Mouse (Mus musculus): Measurements from ENCODE around the gene Srarp. TPM values are rescaled to one million over a fixed set of nuclear protein-coding genes. Genes with fewer than 3 reads are reported as not detected.

Gene Srarp
- polyA plus RNA-seq, 1 experiment from 2014 or later: not detected

DNA sequence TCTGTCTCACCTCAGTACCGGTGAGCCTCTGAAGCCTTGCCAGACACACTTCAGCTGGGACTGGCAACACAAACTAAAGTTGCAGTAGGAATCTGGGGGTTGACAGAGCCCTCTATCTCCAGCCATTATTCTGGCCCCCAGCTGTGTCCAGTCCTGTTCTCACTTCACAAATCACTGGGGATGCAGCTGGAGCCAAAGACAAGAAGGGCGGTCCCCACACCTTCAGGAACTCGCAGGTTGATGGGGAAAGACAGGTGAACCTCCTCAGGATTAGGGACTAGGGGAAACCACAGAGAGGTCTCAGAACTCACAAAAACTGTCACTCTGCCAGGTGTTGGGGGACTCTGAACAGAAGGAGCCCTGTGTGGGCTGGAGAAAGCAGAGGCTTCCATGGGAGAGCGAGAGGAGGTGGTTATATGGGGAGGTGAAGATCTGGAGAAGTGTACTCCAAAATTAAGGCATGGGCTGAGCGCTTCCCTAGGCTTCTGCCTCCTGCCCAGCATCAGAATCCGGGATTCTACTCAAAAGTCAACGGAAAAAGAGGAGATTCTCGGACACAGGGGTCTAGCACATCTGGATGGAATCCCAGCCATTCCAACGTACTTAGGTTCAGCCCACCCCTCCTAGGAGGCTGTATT, 15.6 kb downstream of the Srarp start, which contains the start of gene Hspb7:
TSS of gene Hspb7 (plus strand) at position 588 of the 638 bp plus-strand sequence.
- H3K4me3 ChIP-seq (replicated peaks): no peak within 1 kb of the TSS
- no peak within 1 kb of the TSS for H3K4me2 ChIP-seq
- 69% methylated on average over 9 of the region's 9 CpGs for WGBS
- ATAC-seq (ENCODE audit: low FRiP score): no peak
- no peaks in the 10 kb centered on the region for H3K9me3 ChIP-seq
- no peak within 1 kb of the TSS for H3K27ac ChIP-seq
- H3K4me1 ChIP-seq: 0 out of 2 replicates have a peak, but pooled peaks cover 3% of the 10 kb centered on the region
- H3K9ac ChIP-seq: no peak within 1 kb of the TSS
- H3K27me3 ChIP-seq: peaks cover 30% of the 10 kb centered on the region
- no peaks in the 10 kb centered on the region for H3K36me3 ChIP-seq (replicated peaks)

DNA sequence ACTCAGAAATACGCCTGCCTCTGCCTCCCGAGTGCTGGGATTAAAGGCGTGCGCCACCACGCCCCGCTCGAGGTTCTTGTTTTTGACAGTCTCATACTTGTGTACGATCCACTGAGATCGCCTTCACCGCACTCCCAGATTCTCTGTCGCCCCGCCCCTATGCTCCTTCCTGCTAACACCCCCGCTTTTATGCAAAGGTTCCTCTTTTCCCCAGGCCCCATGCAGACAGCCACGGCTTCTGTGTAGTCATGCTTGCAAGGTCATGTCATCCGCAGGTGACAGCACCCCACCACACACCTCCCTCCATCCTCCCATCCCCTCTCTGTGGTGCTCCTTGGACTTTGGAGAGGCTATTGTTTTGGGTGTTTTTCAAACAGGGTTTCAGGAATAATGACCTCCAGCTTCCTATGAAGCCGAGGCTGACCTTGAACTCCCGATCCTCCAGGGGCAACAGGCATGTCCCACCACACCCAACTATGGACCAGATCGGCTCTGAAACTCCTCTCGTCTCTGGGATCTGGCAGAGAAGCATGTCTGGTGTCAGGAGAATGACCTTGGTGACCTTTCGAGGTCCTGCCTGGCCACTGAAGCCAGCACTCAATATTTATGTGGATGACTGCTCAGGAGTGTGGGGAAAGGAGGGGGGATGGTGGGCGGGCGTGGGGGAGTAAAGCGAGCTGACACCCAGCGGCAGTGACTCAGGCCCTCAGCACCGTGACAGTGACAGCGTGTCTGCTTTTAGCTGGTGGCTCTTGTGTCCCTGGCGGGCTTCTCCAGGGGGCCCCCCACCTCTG, 16.3 kb downstream of the Srarp start:
- 74% methylated on average over 27 of the region's 27 CpGs for WGBS
- no peak overlapping the region for H3K4me3 ChIP-seq (replicated peaks)
- no peak overlapping the region for H3K27ac ChIP-seq
- H3K9me3 ChIP-seq: no peaks in the 10 kb centered on the region
- no peaks in the 10 kb centered on the region for H3K36me3 ChIP-seq (replicated peaks)
- no peak overlapping the region for H3K9ac ChIP-seq
- H3K27me3 ChIP-seq: peaks cover 28% of the 10 kb centered on the region
- no peaks in the 10 kb centered on the region for H3K4me1 ChIP-seq
- ATAC-seq (ENCODE audit: low FRiP score): no peak
- H3K4me2 ChIP-seq: no peak overlapping the region

DNA sequence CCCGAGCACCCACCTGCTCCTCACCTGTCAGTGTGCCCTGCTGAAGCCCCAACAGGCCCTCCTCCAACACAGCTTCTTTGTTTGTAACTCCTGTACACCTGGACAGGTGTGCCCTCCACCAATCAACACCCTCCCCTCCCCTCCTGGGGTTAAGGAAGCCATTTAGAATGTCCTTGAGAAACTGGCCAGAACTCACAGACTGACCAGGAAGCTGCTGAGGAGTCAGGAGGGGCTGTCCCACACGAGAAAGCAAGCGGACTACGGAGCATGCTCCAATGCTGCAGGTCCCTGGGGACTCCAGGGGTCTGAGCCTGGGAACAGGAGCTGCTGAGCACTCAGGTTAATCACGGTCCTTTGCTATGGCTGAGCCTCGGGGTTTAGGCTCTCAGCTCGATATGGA, 20.0 kb downstream of the Srarp start, which contains the start of gene Clcnkb:
TSS of gene Clcnkb (minus strand) at position 91 of the 400 bp plus-strand sequence.
- 69% methylated on average over 7 of the region's 7 CpGs for WGBS
- H3K4me1 ChIP-seq: no peaks in the 10 kb centered on the region
- no peak within 1 kb of the TSS for H3K4me2 ChIP-seq
- H3K27me3 ChIP-seq: peaks cover 22% of the 10 kb centered on the region
- no peak within 1 kb of the TSS for H3K9ac ChIP-seq
- no peak within 1 kb of the TSS for H3K4me3 ChIP-seq (replicated peaks)
- no peak for ATAC-seq (ENCODE audit: low FRiP score)
- no peaks in the 10 kb centered on the region for H3K36me3 ChIP-seq (replicated peaks)
- no peak within 1 kb of the TSS for H3K27ac ChIP-seq
- no peaks in the 10 kb centered on the region for H3K9me3 ChIP-seq

DNA sequence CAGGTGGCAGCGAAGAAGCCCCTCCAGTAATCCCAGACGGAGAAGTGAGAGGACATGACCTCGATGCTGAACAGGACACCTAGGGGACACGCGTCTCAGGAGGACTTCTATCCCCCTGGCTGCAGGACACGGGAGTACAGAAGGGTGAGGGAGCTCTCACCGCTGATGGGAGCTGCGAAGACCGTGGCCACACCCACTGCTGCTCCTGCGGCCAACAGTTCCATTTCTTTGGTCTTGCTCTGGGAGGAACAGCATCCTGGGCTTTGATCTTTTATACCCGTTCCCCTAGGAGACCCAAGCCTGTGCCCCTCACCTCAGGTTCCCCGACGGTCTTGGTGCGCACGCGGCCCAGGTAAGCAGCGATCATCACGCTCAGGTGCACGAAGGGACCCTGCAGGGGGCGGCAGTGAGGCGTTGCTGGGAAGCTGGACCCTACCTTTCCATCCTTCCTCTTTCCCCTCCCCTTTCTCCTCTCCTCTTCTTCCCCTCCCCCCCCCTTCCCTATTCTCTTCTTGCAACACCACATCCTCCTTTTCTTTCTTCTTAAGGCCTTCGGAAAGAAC, 24.4 kb downstream of the Srarp start:
- no peak overlapping the region for H3K27ac ChIP-seq
- 21% methylated on average over 22 of the region's 22 CpGs for WGBS
- peaks cover 34% of the 10 kb centered on the region for H3K27me3 ChIP-seq
- no peak overlapping the region for H3K4me2 ChIP-seq
- H3K9ac ChIP-seq: no peak overlapping the region
- H3K36me3 ChIP-seq (replicated peaks): no peaks in the 10 kb centered on the region
- H3K4me1 ChIP-seq: no peaks in the 10 kb centered on the region
- ATAC-seq (ENCODE audit: low FRiP score): no peak
- H3K9me3 ChIP-seq: no peaks in the 10 kb centered on the region
- H3K4me3 ChIP-seq (replicated peaks): no peak overlapping the region

DNA sequence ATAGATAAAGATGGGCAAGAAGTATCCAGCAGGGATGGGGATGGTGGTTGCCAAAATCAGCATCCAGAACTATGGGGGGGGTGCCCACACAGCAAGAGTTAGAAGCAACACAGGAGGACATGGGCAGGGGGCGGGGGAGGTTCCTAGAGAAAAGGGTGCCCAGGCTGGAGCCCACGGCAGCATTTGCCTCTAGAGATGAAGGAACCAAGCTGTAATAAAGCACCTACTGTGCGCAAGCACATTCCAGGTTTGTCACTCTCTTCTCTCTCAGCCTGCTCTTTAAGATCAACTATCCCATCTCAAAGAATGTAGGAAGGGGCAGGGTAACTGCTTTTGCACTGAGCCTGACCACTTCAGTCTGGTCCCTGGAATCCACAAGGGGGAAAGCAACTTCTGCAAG, 27.3 kb downstream of the Srarp start:
- Histone ChIP-seq H3K27ac (no peak overlapping the region), H3K27me3 (peaks cover 40% of the 10 kb centered on the region), H3K9me3 (no peaks in the 10 kb centered on the region), H3K4me3 (replicated peaks) (no peak overlapping the region), H3K4me2 (no peak overlapping the region), H3K36me3 (replicated peaks) (no peaks in the 10 kb centered on the region), H3K9ac (no peak overlapping the region), H3K4me1 (peaks cover 6% of the 10 kb centered on the region)
- ATAC-seq (ENCODE audit: low FRiP score): no peak
- WGBS: 89% methylated on average over 3 of the region's 3 CpGs

DNA sequence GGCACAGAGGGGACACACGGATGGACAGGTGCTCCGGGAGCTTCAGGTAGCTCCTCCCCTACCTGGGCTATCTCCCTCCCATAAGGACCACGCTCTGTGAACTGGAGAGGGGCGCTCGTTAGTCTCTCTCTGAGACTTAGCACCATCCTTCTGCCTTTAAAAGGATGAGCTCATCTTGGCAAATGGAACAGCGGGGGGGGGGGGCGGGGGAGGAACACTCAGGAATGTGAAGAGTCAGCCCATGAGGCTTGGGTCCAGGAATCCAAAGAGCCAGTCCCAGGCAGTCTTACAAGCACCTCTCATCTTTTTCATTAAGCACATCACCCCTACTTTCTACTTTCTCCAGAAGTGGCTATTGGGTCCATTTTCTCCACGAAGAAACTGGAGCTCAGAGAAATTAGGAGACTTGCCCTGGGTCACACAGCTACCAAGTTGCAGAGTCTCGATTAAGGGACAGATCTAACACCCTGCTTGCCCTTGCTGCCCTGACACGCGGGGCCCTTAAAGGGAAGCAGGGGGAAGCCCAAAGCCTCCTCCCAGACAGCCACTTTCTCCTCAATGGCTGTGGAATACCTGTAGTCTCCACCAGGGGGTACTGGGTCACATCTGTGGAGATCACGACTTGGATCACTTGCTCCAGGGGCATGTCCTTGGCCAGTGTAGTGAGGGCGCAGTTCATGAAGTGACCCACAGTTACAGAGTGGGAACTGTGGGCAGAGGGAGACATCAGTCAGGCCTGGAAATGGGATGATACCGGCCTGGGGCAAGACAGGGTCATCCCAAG, 29.2 kb downstream of the Srarp start:
- 54% methylated on average over 14 of the region's 14 CpGs for WGBS
- Histone ChIP-seq H3K4me1 (peaks cover 6% of the 10 kb centered on the region), H3K4me2 (no peak overlapping the region), H3K9ac (no peak overlapping the region), H3K4me3 (replicated peaks) (no peak overlapping the region), H3K27ac (no peak overlapping the region), H3K27me3 (peaks cover 36% of the 10 kb centered on the region), H3K36me3 (replicated peaks) (no peaks in the 10 kb centered on the region), H3K9me3 (no peaks in the 10 kb centered on the region)
- no peak for ATAC-seq (ENCODE audit: low FRiP score)

DNA sequence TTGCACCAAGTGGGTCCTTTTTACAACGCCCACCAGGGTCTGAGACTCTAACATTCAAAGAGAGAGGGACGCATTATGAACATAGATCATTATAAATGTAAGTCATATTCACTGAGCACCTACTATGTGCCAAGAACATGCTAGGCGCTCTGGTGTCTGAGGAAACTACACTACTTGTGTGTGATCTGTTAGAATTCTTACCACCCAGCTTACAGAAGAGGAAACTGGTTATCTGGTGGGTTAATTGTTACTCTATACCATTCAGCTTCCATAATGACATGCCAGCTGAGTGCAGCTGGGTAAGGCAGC, 30.6 kb downstream of the Srarp start:
- 97% methylated on average over 3 of the region's 3 CpGs for WGBS
- H3K4me2 ChIP-seq: no peak overlapping the region
- H3K36me3 ChIP-seq (replicated peaks): no peaks in the 10 kb centered on the region

DNA sequence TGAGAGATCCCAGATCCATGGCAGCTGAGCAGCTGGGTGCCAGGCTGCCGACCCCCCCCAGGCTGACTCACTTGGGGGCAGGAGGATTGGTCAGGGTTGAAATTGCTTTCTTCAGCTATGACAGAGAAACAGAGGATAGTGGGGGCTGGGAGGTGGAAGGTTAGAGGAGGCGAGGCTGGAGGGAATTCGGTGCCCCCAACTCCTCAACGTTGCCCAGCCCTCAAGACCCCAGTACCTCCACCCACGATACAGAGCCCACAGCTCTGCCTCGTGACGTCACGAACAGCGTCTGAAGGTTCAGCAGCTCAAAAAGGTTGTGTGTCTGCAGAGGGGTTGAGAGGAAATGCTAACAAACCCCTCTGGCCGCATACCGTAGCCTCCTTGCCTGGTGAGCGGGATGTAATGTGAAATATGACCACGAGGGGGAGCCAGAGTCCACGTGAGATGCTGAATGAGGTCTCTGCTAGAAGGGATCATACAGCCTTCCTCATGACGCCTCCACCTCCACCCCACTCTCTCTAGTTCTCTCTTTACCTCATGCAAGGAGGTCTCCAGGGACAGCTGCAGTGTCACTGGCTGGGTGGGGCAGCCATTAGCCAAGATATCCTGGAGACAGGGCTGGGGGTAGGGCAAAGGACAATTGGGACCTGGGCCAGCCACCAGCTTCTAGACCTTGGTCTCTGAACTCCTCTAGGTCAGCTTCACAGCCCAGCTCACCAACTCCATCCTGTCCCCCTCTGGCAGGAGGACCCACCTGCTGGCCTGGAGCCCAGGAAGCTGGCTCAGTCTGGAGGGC, 31.2 kb downstream of the Srarp start:
- no peaks in the 10 kb centered on the region for H3K9me3 ChIP-seq
- peak overlapping the region; percentile 32; the same call in 1 of the 2 replicates for H3K4me2 ChIP-seq
- no peak overlapping the region for H3K4me3 ChIP-seq (replicated peaks)
- peak; percentile 82 for ATAC-seq (ENCODE audit: low FRiP score)
- 15% methylated on average over 15 of the region's 15 CpGs for whole genome bisulfite sequencing
- peak overlapping the region; percentile 33; the same call in 1 of the 2 replicates for H3K9ac ChIP-seq
- H3K27me3 ChIP-seq: peaks cover 29% of the 10 kb centered on the region; the same call in 1 of the 2 replicates
- H3K36me3 ChIP-seq (replicated peaks): no peaks in the 10 kb centered on the region
- no peak overlapping the region for H3K27ac ChIP-seq
- peaks cover 6% of the 10 kb centered on the region for H3K4me1 ChIP-seq

More for the DNA sequence above, 30.6 kb downstream of the Srarp start:
- Histone ChIP-seq H3K27me3 (peaks cover 30% of the 10 kb centered on the region; the same call in 1 of the 2 replicates), H3K9me3 (no peaks in the 10 kb centered on the region), H3K9ac (no peak overlapping the region), H3K4me3 (replicated peaks) (no peak overlapping the region), H3K27ac (no peak overlapping the region), H3K4me1 (peaks cover 6% of the 10 kb centered on the region)
- no peak for ATAC-seq (ENCODE audit: low FRiP score)

DNA sequence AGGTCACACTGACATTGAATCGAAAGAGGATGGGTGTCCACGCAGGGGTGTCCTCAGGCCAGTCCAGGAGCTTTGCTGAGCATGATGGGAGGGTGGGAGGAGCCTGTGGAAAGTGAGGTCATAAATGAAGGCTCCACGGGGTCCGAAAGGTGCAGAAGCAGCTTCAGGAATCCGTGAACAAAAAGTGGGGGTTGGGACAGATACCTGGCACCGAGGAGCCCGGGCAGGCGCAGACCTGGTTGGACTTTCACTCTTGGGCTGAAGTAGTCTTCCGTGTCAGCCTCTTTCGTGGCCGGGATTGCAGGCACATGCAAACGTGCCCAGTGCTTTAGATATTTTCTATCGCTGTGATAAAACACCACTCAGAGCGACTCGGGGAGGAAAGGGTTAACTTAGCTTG, 35.7 kb downstream of the Srarp start:
- H3K9me3 ChIP-seq: no peaks in the 10 kb centered on the region

DNA sequence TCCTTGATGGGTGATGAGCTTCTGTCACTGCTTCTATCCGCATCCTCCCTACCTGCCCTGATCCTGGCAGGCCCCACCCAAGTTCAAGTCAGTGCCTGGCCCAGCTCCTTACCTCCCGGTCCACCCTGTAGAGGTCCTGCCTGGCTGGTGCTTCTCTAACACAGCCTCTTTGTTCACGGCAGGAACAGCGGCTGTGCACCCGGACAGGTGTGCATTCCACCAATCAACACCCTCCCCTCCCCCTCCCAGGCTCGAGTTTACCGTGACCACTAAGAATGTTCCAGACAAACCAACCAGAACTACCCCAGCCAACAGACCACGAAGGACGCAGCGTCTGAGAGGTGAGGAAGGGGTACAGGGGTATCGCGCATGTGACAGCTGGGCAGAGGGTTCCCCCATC, 37.4 kb downstream of the Srarp start, which contains the start of gene Clcnka:
TSS of gene Clcnka (minus strand) at position 180 of the 400 bp plus-strand sequence.
- Histone ChIP-seq H3K27ac (no peak within 1 kb of the TSS), H3K4me2 (no peak within 1 kb of the TSS)
- 75% methylated on average over 12 of the region's 12 CpGs for WGBS

More for the DNA sequence above, 35.7 kb downstream of the Srarp start:
- Histone ChIP-seq H3K9ac (no peak overlapping the region), H3K4me1 (peaks cover 6% of the 10 kb centered on the region), H3K36me3 (replicated peaks) (no peaks in the 10 kb centered on the region), H3K4me2 (no peak overlapping the region), H3K27ac (no peak overlapping the region), H3K4me3 (replicated peaks) (no peak overlapping the region), H3K27me3 (peaks cover 23% of the 10 kb centered on the region; the same call in 1 of the 2 replicates)
- ATAC-seq (ENCODE audit: low FRiP score): no peak
- WGBS: 85% methylated on average over 15 of the region's 15 CpGs

DNA sequence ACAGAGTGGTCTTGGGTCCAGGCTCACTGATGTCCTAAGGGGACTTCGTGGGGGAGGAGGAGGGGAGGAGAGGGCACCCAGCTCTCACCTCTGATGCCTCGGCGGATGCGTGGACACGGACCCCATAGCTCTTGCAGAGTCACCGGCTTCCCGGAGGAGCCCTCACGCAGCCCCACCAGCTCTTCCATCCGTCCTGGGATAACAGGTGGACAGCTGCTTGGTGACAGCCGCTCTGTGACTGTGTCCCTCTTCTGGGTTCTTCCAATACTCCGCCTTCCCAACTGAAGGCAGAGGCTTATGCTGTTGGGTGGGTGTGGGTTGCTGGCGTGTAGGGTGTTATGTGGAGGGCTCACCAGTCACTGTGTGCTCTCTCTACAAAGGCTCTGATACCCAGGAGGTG, 38.0 kb downstream of the Srarp start:
- Histone ChIP-seq H3K9me3 (no peaks in the 10 kb centered on the region), H3K9ac (no peak overlapping the region), H3K4me1 (peaks cover 4% of the 10 kb centered on the region), H3K4me3 (replicated peaks) (no peak overlapping the region), H3K4me2 (no peak overlapping the region), H3K27ac (no peak overlapping the region), H3K27me3 (peaks cover 21% of the 10 kb centered on the region; the same call in 1 of the 2 replicates), H3K36me3 (replicated peaks) (no peaks in the 10 kb centered on the region)
- 81% methylated on average over 12 of the region's 12 CpGs for whole genome bisulfite sequencing
- no peak for ATAC-seq (ENCODE audit: low FRiP score)

More for the DNA sequence above, 37.4 kb downstream of the Srarp start, which contains the start of gene Clcnka:
- Histone ChIP-seq H3K4me3 (replicated peaks) (no peak within 1 kb of the TSS), H3K9me3 (no peaks in the 10 kb centered on the region), H3K9ac (no peak within 1 kb of the TSS), H3K4me1 (peaks cover 4% of the 10 kb centered on the region), H3K27me3 (peaks cover 18% of the 10 kb centered on the region; the same call in 1 of the 2 replicates), H3K36me3 (replicated peaks) (no peaks in the 10 kb centered on the region)
- ATAC-seq (ENCODE audit: low FRiP score): no peak

All from forebrain, embryonic 12.5 days (tissue).